Mouse (Mus musculus) forelimb bud, embryonic 11.5 days (tissue): ENCODE data around the gene Reg4.

Experiments
- DNase-seq: peaks from one replicate; pipeline ENCODE4 v3.0.0-alpha.2; 2012; ENCODE audit warnings: low read depth, low spot score

Gene Reg4

GRCm38 (mm10) chr3:98236266-98236665 is 14.3 kb downstream of the Reg4 start:
- DNase-seq, result no peak

DNA sequence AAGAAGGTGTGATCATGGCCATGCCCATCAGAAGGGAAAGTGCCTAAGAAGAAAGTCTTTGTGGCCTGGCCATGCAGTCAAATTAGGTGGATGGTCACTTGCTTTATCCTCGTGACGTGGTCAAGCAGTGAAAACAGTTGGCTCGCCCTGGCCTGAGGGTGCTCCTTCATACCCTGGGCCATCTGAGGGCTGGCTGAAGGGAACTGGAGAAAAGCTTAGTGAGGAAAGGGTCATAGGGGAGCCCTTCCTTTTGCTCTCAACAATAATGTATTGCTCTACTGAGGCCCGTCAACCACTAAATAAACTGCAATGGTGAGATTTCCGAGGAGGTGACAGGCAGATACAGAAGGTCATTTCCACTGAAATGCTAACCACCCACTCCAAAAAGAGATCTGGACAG is 15.3 kb downstream of the Reg4 start:
- DNase-seq, result no peak

GRCm38 (mm10) chr3:98238150-98238549 is 16.2 kb downstream of the Reg4 start:
- DNase-seq, result no peak

- no peak for DNase-seq
Measured at GRCm38 (mm10) chr3:98242051-98242450, 20.1 kb downstream of the Reg4 start.

DNA sequence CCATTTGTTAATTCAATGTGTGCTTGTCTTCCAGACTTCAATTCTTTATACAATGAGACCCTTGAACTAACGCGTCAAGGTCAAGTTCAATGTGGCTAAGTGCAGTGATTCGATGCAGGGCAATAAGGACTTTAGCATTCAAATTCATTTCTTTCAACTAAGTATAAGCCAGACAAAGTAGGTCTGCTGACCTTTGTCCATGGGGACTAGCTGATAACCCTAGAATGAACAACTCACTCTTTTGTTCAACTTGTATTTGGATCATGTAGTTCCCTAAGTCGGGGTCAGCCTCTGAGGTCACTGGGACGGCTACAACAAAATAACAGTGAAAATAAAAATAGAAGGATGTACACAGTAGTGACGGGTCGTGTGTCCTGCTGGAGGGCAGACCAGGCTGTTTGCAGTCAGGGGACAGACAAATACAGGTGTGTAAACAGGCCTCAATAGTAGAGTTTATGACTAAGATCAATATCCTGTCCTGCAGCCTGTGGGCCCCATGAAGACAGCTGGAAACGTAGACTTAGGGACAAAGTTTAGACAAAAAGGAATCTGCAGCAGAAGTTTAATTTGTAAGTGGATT is 20.6 kb downstream of the Reg4 start:
- DNase-seq, result no peak

DNA sequence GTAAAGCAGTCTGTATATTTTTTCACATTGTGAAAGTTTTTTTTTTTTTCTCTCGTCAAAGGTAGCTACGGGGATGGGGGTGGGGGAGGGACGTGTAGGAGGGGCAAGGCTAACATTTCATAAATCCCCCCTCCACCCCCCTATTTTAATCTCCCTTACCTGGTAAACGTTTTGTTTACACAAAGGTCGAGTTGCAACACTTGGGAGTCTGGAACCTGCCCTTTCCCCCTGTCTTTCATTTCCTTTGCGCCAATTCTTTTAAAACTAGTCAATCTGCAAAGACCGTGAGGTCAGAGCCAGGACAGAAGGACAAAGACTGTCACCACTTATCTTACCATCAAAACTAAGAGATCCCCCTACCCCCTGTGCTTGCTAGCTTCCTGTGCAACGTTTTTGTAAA is 23.9 kb downstream of the Reg4 start:
- DNase-seq, result no peak

- DNase-seq, result no peak
Measured at GRCm38 (mm10) chr3:98246985-98247751, 25.2 kb downstream of the Reg4 start.

GRCm38 (mm10) chr3:98249378-98249777 is 27.4 kb downstream of the Reg4 start:
- no peak for DNase-seq

GRCm38 (mm10) chr3:98249833-98250448 is 28.0 kb downstream of the Reg4 start:
- DNase-seq, result no peak

DNA sequence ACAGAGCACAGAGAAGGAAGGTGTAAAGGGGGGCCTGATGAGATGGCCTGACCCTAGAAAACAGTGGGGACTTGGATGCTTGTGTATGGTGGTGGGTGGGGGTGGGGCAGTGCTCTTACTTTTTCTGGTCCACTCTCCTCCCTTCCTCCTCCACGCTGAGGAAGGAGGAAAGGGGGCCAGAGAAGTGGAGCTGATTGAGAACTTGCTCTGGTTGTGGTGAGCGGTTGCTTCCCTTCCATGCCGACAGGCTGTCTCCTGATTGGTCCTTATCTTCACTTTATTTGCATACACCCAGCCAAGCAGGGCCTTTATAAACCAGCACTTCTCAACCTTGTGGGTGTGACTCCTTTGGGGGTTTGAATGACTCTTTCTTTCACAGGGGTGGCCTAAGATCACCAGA is 32.1 kb downstream of the Reg4 start:
- no peak for DNase-seq

DNA sequence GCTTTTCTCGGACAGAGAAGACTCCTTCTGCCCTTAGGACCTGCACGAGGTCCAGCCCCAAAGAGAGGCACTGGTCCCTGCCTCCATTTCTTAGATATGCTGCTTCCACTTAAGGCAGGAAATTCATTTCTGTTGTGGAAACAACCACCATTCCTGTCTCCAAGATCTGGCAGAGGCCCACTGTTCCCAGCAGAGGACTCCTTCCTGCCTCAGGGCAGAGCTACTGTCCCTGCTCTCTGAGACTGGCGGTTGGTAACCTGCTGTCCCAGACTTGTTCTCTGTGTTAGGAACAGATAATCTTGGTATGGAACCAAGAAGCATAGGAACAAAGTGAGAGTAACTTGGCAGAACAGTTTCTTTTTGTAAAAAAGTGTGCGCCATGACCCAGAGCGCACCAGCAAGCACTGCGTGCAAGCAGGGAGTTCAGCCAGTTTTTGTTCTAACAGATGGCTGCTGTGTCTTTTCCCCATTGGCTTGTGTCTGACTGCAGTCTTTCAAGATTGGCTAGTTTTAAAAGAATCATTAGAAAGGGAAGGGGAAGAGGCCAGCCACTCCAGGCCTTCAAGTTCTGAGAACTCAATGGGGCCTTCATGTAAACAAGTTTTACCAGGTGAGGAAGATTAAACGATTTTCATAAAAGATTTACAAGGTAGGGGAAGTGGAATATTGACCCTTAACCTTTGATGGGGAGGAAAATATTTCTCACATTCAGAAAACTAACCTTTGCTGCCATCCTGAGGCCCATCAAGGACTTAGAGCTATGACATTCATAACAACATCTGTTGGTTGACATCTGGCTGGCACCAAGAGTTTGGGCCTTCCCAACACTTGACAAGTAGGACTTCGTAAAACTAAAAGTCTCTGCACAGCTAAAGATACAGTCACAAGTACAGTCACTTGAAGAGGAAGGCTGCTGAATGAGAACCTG is 33.0 kb downstream of the Reg4 start:
- no peak for DNase-seq

GRCm38 (mm10) chr3:98258723-98259122 is 36.8 kb downstream of the Reg4 start:
- no peak for DNase-seq

DNA sequence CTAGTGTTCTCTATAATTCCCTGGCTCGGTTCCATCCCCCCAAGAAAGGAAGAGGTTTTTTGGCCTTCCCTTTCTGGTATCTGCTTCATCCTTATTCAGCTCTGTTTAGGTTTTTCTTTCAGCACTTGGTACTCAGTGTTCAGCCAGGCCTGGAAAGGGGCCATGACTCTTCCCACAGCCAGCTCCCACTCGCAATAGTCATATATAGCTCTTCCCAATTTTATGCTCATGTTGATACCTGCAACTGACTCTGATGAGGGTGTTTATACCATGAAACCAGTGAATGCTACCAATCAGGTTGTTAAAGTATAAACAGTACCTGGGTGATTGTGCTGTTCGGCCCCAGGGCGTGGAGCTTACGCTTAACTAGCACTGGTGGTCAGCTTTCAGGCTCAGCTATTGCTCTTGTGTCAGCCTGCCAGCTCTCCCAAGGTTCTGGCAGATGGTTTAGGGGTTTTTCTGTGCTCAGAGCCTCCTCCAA is 37.4 kb downstream of the Reg4 start:
- DNase-seq, result no peak

DNA sequence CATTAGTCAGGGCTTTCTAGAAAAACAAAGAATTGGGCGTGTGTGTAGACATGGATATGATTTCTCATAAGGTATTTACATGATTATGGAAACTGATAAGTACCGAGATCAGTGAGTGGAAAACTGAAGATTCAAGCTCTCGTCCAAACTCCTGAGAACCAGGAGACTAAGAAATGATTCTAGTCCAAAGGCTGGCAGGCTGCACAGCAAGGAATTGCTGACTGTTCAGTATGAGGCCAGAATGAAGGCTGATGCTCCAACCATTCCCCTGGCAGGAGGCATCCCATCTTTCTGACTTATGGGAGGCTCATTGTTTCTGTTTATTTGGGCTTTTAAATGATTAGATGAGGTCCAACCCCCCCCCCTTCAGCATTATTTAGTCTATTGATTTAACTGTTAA is 38.6 kb downstream of the Reg4 start:
- no peak for DNase-seq

GRCm38 (mm10) chr3:98261415-98261814 is 39.5 kb downstream of the Reg4 start:
- no peak for DNase-seq

GRCm38 (mm10) chr3:98262133-98262532 is 40.2 kb downstream of the Reg4 start:
- no peak for DNase-seq

DNA sequence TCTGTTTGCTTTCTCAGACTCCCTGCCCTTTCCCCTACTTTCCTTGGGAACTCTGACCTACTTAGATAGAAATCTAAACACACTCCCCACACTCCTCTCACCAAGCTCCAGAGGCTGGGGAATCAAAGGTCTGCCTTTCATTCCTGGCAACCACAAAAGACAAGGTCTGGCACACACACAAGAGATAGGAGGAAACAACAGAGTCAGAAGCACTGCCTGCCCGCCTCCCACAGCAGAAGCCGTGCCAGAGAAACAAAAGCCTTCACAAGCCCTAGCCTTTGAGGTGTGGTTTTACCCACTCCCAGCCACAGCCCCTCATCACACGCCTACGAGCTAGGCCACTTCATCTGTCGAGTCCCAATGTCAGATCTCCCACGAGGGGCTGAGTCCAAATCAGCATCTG is 45.3 kb downstream of the Reg4 start:
- DNase-seq, result no peak

DNA sequence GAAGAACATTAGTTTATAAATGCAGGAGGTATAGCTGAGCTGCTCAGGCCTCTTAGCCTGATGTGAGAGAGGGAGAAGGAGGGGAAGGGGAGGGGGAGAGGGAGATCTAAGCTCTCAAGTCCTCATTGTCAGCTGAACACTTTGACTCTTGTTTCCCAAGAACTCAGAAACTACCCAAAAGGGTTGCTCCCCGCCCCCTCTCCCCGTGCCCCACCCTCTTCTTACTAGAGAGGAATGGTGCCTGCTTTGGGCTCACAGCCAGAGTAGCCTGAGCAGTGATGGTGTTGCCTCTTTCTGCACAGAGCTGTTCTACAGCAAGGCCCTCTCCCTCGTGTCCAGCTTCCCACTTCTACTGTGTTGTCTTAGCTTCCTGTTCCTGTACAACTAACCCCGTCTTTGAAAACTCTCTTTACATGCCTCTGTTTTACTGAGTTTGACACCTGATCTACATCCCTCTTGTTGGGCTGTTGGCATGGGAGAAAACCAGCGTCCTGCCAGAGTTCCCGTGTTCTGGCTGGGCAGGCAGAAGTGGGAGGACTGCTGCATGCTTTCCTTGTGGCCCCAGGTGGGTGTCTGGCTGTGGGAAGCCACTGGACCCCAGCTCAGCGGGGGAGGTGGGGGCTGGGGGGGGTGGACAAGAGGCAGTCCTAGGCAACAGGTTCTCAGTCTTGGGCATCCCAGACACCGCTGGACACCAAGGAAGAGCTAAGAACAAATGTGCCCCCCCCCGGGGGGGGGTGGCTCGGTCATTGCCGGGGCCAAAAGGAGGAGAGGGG is 51.9 kb downstream of the Reg4 start:
- no peak for DNase-seq

GRCm38 (mm10) chr3:98279682-98280081 is 57.7 kb downstream of the Reg4 start:
- no peak for DNase-seq

- no peak for DNase-seq
Measured at GRCm38 (mm10) chr3:98280204-98280932, 58.4 kb downstream of the Reg4 start, which contains the start of gene Hmgcs2. Gene Hmgcs2, plus strand, starts transcription at chr3:98280435.
